Mouse (Mus musculus): Measurements from ENCODE around the gene Hist1h4i.

GRCm38 (mm10) chr13:22019934-22020835, 21.0 kb downstream of the Hist1h4i start:
- no peak for TF ChIP-seq CTCF (IDR thresholded peaks at IDR 0.05; ENCODE audit: low read depth)
- TF ChIP-seq EP300 (optimal IDR thresholded peaks at IDR 0.05), result no peak
